Mouse (Mus musculus) MEL (cell line): Measurements from ENCODE around the gene Rrp8. TPM values are rescaled to one million over a fixed set of nuclear protein-coding genes. Genes with fewer than 3 reads are reported as not detected.

Experiments
- DNase-seq: peaks from one replicate; pipeline ENCODE4 v3.0.0; 2011; ENCODE audit warnings: low read depth, low spot score
- H3K27ac ChIP-seq: 2 replicates; pipeline ENCODE4 v1.5.1; 2012; ENCODE audit warnings: low read depth, mild to moderate bottlenecking, control low read depth, low read length, moderate library complexity; ENCODE audit not compliant: control insufficient read depth
- H3K27me3 ChIP-seq, 2 experiments: fragments of 150-350 bp in 1 of 2; sonication (generic) in 1 of 2; 2 replicates each; pipeline ENCODE4 v1.6.1; 2012; ENCODE audit warnings: low read length in 2 of 2, mild to moderate bottlenecking in 2 of 2, improper control_type of control experiment in 1 of 2, moderate library complexity in 1 of 2; ENCODE audit not compliant: insufficient read depth in 2 of 2, control insufficient read depth in 1 of 2
- H3K36me3 ChIP-seq, 2 experiments: 2 replicates each; pipeline ENCODE4 v1.6.1; 2012 to 2014; ENCODE audit warnings: low read length in 2 of 2, improper control_type of control experiment in 1 of 2, inconsistent platforms in 1 of 2, mild to moderate bottlenecking in 1 of 2; ENCODE audit not compliant: insufficient read depth in 2 of 2, control insufficient read depth in 1 of 2
- H3K4me1 ChIP-seq, 2 experiments: fragments of 150-350 bp in 1 of 2; sonication (generic) in 1 of 2; 2 replicates each; pipeline ENCODE4 v1.6.1; 2012; ENCODE audit warnings: low read length in 2 of 2, improper control_type of control experiment in 1 of 2, mild to moderate bottlenecking in 1 of 2; ENCODE audit not compliant: insufficient read depth in 2 of 2, control insufficient read depth in 1 of 2
- H3K4me3 ChIP-seq, 2 experiments: fragments of 150-350 bp in 1 of 2; sonication (generic) in 1 of 2; 2 replicates each; pipeline ENCODE4 v1.5.1; 2012; ENCODE audit warnings: low read depth in 2 of 2, low read length in 2 of 2, mild to moderate bottlenecking in 2 of 2, moderate library complexity in 2 of 2, control low read depth in 1 of 2, improper control_type of control experiment in 1 of 2; ENCODE audit not compliant: control insufficient read depth in 1 of 2, insufficient read depth in 1 of 2
- H3K79me2 ChIP-seq: 2 replicates; pipeline ENCODE4 v1.6.1; 2012; ENCODE audit warnings: mild to moderate bottlenecking, low read length, moderate library complexity; ENCODE audit not compliant: control insufficient read depth, poor library complexity, insufficient read depth
- H3K9ac ChIP-seq: 2 replicates; pipeline ENCODE4 v1.6.1; 2012; ENCODE audit warnings: low read depth, mild to moderate bottlenecking, control low read depth, low read length, moderate library complexity; ENCODE audit not compliant: control insufficient read depth, poor library complexity, severe bottlenecking
- H3K9me3 ChIP-seq: fragments of 150-350 bp; sonication (generic); replicated peaks from 2 replicates; pipeline ENCODE4 v1.6.1; 2012; ENCODE audit warnings: mild to moderate bottlenecking, low read length, improper control_type of control experiment, moderate library complexity; ENCODE audit not compliant: insufficient read depth
- CHD1 ChIP-seq: IDR thresholded peaks from 2 replicates; pipeline ENCODE4 v1.6.1; 2012; ENCODE audit warnings: low read depth, mild to moderate bottlenecking, inconsistent platforms, low read length, improper control_type of control experiment
- E2F4 ChIP-seq: IDR thresholded peaks from 2 replicates; pipeline ENCODE4 v1.6.1; 2011; ENCODE audit warnings: low read depth, low read length, improper control_type of control experiment, borderline replicate concordance
- EP300 ChIP-seq, 2 experiments: IDR thresholded peaks; 2 replicates each; pipeline ENCODE4 v1.6.1; 2011; ENCODE audit warnings: improper control_type of control experiment in 2 of 2, low read length in 2 of 2, low read depth in 1 of 2, mild to moderate bottlenecking in 1 of 2
- GATA1 ChIP-seq: IDR thresholded peaks from 2 replicates; pipeline ENCODE4 v1.6.1; 2011; ENCODE audit warnings: low read depth, low read length, improper control_type of control experiment
- JUND ChIP-seq: IDR thresholded peaks from 2 replicates; pipeline ENCODE4 v1.6.1; 2011; ENCODE audit warnings: low read depth, mild to moderate bottlenecking, improper control_type of control experiment, low read length
- KAT2A ChIP-seq: conservative IDR thresholded peaks from 2 replicates; pipeline ENCODE4 v1.6.1; 2012; ENCODE audit warnings: low read depth, low read length, improper control_type of control experiment, inconsistent platforms
- MAX ChIP-seq: IDR thresholded peaks from 2 replicates; pipeline ENCODE4 v1.6.1; 2011; ENCODE audit warnings: low read length, improper control_type of control experiment
- MEF2A ChIP-seq: IDR thresholded peaks from 2 replicates; pipeline ENCODE4 v1.6.1; 2014; ENCODE audit warnings: low read depth, mild to moderate bottlenecking, inconsistent platforms, low read length, improper control_type of control experiment; ENCODE audit not compliant: poor library complexity, insufficient replicate concordance, severe bottlenecking; ENCODE audit errors: extremely low read depth
- MYC ChIP-seq: IDR thresholded peaks from 2 replicates; pipeline ENCODE4 v1.6.1; 2011; ENCODE audit warnings: low read depth, mild to moderate bottlenecking, low read length, improper control_type of control experiment, moderate library complexity
- NRF1 ChIP-seq: IDR thresholded peaks from 2 replicates; pipeline ENCODE4 v1.6.1; 2014; ENCODE audit warnings: low read depth, mild to moderate bottlenecking, inconsistent platforms, low read length, improper control_type of control experiment, moderate library complexity; ENCODE audit not compliant: poor library complexity, insufficient read depth, severe bottlenecking
- POLR2AphosphoS2 ChIP-seq: IDR thresholded peaks from 2 replicates; pipeline ENCODE4 v1.6.1; 2011; ENCODE audit warnings: low read length, improper control_type of control experiment
- RAD21 ChIP-seq: IDR thresholded peaks from 2 replicates; pipeline ENCODE4 v1.6.1; 2011; ENCODE audit warnings: mild to moderate bottlenecking, low read depth, low read length, improper control_type of control experiment
- RCOR1 ChIP-seq: IDR thresholded peaks from 2 replicates; pipeline ENCODE4 v1.6.1; 2012; ENCODE audit warnings: low read depth, mild to moderate bottlenecking, inconsistent platforms, low read length, improper control_type of control experiment
- SIN3A ChIP-seq: IDR thresholded peaks from 2 replicates; pipeline ENCODE4 v1.6.1; 2012; ENCODE audit warnings: low read length, improper control_type of control experiment, inconsistent platforms
- SMC3 ChIP-seq: IDR thresholded peaks from 2 replicates; pipeline ENCODE4 v1.6.1; 2011; ENCODE audit warnings: low read depth, low read length, improper control_type of control experiment
- TBP ChIP-seq: IDR thresholded peaks from 2 replicates; pipeline ENCODE4 v1.8.0; 2011; ENCODE audit warnings: low read depth, low read length, improper control_type of control experiment
- UBTF ChIP-seq: IDR thresholded peaks from 2 replicates; pipeline ENCODE4 v1.6.1; 2012; ENCODE audit warnings: low read depth, mild to moderate bottlenecking, inconsistent platforms, low read length, improper control_type of control experiment, moderate library complexity, borderline replicate concordance; ENCODE audit not compliant: insufficient read depth
- USF2 ChIP-seq, 2 experiments: IDR thresholded peaks; 2 replicates each; pipeline ENCODE4 v1.6.1; 2011 to 2012; ENCODE audit warnings: improper control_type of control experiment in 2 of 2, low read length in 2 of 2, borderline replicate concordance in 1 of 2, inconsistent platforms in 1 of 2, low read depth in 1 of 2, mild to moderate bottlenecking in 1 of 2; ENCODE audit not compliant: insufficient read depth in 1 of 2
- ZC3H11A ChIP-seq: IDR thresholded peaks from 2 replicates; pipeline ENCODE4 v1.6.1; 2012; ENCODE audit warnings: low read depth, mild to moderate bottlenecking, inconsistent platforms, low read length, improper control_type of control experiment
- ZMIZ1 ChIP-seq: IDR thresholded peaks from 2 replicates; pipeline ENCODE4 v1.6.1; 2012; ENCODE audit warnings: low read depth, mild to moderate bottlenecking, inconsistent platforms, low read length, improper control_type of control experiment, moderate library complexity
- ZNF384 ChIP-seq: IDR thresholded peaks from 2 replicates; pipeline ENCODE4 v1.6.1; 2012; ENCODE audit warnings: low read depth, mild to moderate bottlenecking, inconsistent platforms, low read length, improper control_type of control experiment
- polyA plus RNA-seq, 2 experiments: library from polyadenylated mRNA; stranded (reverse) in 1 of 2; unstranded in 1 of 2; fragments of >175 nt in 1 of 2; fragments of >200 nt in 1 of 2; gene quantifications; 2 replicates each; pipeline versions ENCODE4 v1.2.1 to v1.2.4; 2012; ENCODE audit warnings: low replicate concordance in 2 of 2, low read depth in 1 of 2; ENCODE audit not compliant: insufficient read length in 2 of 2, insufficient read depth in 1 of 2, missing spikeins in 1 of 2
- total RNA-seq: library from RNA; depleted of rRNA; stranded (reverse); fragments of 300-350 nt; gene quantifications from 2 replicates; pipeline ENCODE4 v1.2.3, GENCODE M21; 2012

The Rrp8 gene
- total and polyA plus RNA-seq, 3 experiments, result 54.2 to 66.9 TPM; not detected in 1

DNA sequence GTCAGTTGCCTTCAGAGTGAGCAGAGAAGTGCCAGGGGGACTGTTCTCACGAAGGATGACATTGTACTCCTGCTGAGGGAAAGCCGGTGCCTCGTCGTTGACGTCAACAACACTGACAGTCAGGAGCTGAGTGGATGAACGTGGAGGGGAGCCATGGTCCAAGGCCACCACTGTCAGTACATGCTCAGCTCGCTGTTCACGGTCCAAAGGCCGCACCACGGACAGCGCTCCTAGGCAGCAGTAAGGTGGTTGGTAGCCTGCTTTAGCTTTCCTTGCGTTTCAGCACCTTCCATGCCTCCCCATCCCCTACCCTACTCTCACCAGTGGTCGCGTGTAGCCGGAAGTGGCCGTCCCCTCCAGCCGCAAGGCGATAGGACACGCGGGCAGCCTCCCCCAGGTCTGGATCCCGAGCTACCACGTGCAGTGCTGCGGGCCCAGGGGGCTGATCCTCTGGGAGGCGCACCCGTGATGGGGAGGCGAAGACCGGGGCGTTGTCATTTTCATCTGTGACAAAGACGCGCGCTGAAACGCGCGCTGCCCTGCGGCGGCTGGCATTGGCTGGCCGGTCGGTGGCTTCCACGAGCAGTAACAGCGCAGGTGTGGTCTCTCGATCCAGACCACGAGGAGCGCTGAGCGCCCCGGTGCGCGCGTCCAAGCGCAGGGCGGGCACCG lies 24.8 kb upstream of the Rrp8 start:
- no peak for TF ChIP-seq RAD21
- TF ChIP-seq MYC, result no peak
- no peak for TF ChIP-seq POLR2AphosphoS2
- TF ChIP-seq RCOR1, result no peak
- TF ChIP-seq E2F4, result no peak
- no peak for TF ChIP-seq NRF1
- TF ChIP-seq SMC3, result no peak
- TF ChIP-seq TBP, result no peak
- TF ChIP-seq UBTF, result no peak
- TF ChIP-seq ZMIZ1, result no peak

GRCm38 (mm10) chr7:105753281-105753680 lies 16.1 kb upstream of the Rrp8 start:
- Histone ChIP-seq H3K27ac (no peak overlapping the region), H3K79me2 (peaks cover 2% of the 10 kb centered on the region; the same call in 1 of the 2 replicates), H3K9me3 (no peaks in the 10 kb centered on the region), H3K36me3 (no peaks in the 10 kb centered on the region), H3K4me3 (no peak overlapping the region), H3K27me3 (no peaks in the 10 kb centered on the region), H3K4me1 (peaks cover 0 to 11% of the 10 kb centered on the region in 2 experiments; a peak in 1 of 4 replicates), H3K9ac (no peak overlapping the region)
- no peak for DNase-seq
- TF ChIP-seq ZNF384 (no peak), JUND (no peak), USF2 (IDR thresholded peaks at IDR 0.05; ENCODE audit: borderline replicate concordance in 1 of 2, insufficient read depth in 1 of 2, low read depth in 1 of 2, low read length in 2 of 2) (no peak)

More for the DNA sequence above, 24.8 kb upstream of the Rrp8 start:
- DNase-seq, result no peak
- Histone ChIP-seq H3K79me2 (no peaks in the 10 kb centered on the region), H3K9me3 (no peaks in the 10 kb centered on the region), H3K9ac (no peak overlapping the region), H3K36me3 (peaks cover 0 to 5% of the 10 kb centered on the region in 2 experiments; a peak in 1 of 4 replicates), H3K4me1 (peaks cover 6 to 10% of the 10 kb centered on the region in 2 experiments; a peak in 3 of 4 replicates), H3K4me3 (no peak overlapping the region), H3K27ac (no peak overlapping the region), H3K27me3 (peaks cover 0 to 2% of the 10 kb centered on the region in 2 experiments; a peak in 1 of 4 replicates)

DNA sequence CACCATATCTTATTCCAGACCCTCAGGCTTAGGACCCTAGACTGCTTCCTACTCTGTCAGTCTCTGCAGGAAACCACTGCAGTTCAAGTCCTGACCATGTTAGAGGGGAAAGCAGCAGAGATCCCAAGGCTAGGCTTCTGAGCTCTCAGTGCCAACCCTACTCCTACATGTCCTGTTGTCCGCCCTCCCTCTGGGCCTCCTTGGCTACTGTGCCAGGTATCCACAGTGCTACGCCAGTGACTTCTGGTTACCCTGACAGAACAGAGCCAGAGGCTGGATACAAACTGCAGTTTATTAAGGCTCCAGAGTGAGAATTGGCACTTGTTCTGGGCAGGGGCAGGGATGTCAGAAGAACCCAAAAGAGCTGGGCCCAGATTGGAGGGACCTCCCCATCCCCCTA lies 15.5 kb upstream of the Rrp8 start:
- no peak for DNase-seq
- Histone ChIP-seq H3K9ac (no peak overlapping the region), H3K4me1 (0 out of 4 replicates have a peak, but pooled peaks cover 0 to 10% of the 10 kb centered on the region in 2 experiments), H3K27me3 (no peaks in the 10 kb centered on the region), H3K79me2 (peaks cover 2% of the 10 kb centered on the region; the same call in 1 of the 2 replicates), H3K4me3 (no peak overlapping the region), H3K27ac (no peak overlapping the region), H3K9me3 (no peaks in the 10 kb centered on the region), H3K36me3 (no peaks in the 10 kb centered on the region)
- no peak for TF ChIP-seq JUND
- no peak for TF ChIP-seq RCOR1
- no peak for TF ChIP-seq SMC3
- no peak for TF ChIP-seq SIN3A
- TF ChIP-seq CHD1, result no peak
- no peak for TF ChIP-seq ZC3H11A
- TF ChIP-seq ZMIZ1, result no peak
- TF ChIP-seq RAD21, result no peak
- TF ChIP-seq NRF1, result no peak
- TF ChIP-seq EP300 (IDR thresholded peaks at IDR 0.05; ENCODE audit: low read depth in 1 of 2, low read length in 2 of 2), result no peak
- TF ChIP-seq KAT2A, result no peak
- TF ChIP-seq MAX, result no peak
- no peak for TF ChIP-seq MEF2A
- no peak for TF ChIP-seq GATA1
